ENCODE assay signal across 21 mouse cellular contexts in genomic region chr9:42357585-42357984, GRCm38 (mm10). TPM values are rescaled to one million over a fixed set of nuclear protein-coding genes. Genes with fewer than 3 reads are reported as not detected.
DNase-seq lines count a peak whose midpoint lies in the region; ATAC-seq lines count a peak whose summit lies in the region.
"Had no signal": no experiment of that assay in that cellular context is flagged by ENCODE, and none has a peak within 500 bp of the region (broad histone marks: within the 10 kb centered on the region; RNA-seq: fewer than 3 reads in every experiment).

No protein-coding gene starts in this region.

- no peaks in the 10 kb centered on the region for H3K27me3 ChIP-seq in neural tube, embryonic 11.5 days (ENCODE audit: control insufficient read depth, insufficient read depth, low read length)
- H3K27me3 ChIP-seq in neural tube, embryonic 13.5 days: peaks cover 13% of the 10 kb centered on the region
- H3K27me3 ChIP-seq: embryonic facial prominence, embryonic 13.5 days; embryonic facial prominence, embryonic 15.5 days had no signal

- H3K4me1 ChIP-seq in neural tube, embryonic 11.5 days (ENCODE audit: control insufficient read depth, insufficient read depth, low read length): 0 out of 2 replicates have a peak, but pooled peaks cover 3% of the 10 kb centered on the region
- H3K4me1 ChIP-seq in neural tube, embryonic 13.5 days (replicated peaks): peaks cover 15% of the 10 kb centered on the region
- H3K4me1 ChIP-seq: embryonic facial prominence, embryonic 13.5 days; embryonic facial prominence, embryonic 15.5 days; forebrain, embryonic 12.5 days had no signal

- H3K4me2 ChIP-seq in neural tube, embryonic 11.5 days (ENCODE audit: low read depth): no peak overlapping the region
- no peak overlapping the region for H3K4me2 ChIP-seq in neural tube, embryonic 13.5 days
- H3K4me2 ChIP-seq: embryonic facial prominence, embryonic 13.5 days; embryonic facial prominence, embryonic 15.5 days; forebrain, embryonic 12.5 days had no signal

- no peak overlapping the region for H3K9ac ChIP-seq in neural tube, embryonic 11.5 days (ENCODE audit: low read length)
- H3K9ac ChIP-seq in neural tube, embryonic 13.5 days: no peak overlapping the region
- H3K9ac ChIP-seq: embryonic facial prominence, embryonic 13.5 days; embryonic facial prominence, embryonic 15.5 days; forebrain, embryonic 12.5 days had no signal

- no peak overlapping the region for H3K4me3 ChIP-seq in neural tube, embryonic 11.5 days (ENCODE audit: low read depth, low read length)
- H3K4me3 ChIP-seq in neural tube, embryonic 13.5 days: no peak overlapping the region
- H3K4me3 ChIP-seq: embryonic facial prominence, embryonic 13.5 days; embryonic facial prominence, embryonic 15.5 days; erythroblast, embryonic 14.5 days; forebrain, embryonic 10.5 days; forebrain, embryonic 12.5 days had no signal

- H3K9me3 ChIP-seq in neural tube, embryonic 11.5 days (ENCODE audit: control insufficient read depth, low read length): no peaks in the 10 kb centered on the region
- H3K9me3 ChIP-seq in neural tube, embryonic 13.5 days: no peaks in the 10 kb centered on the region
- H3K9me3 ChIP-seq: embryonic facial prominence, embryonic 13.5 days; embryonic facial prominence, embryonic 15.5 days; forebrain, embryonic 10.5 days; forebrain, embryonic 12.5 days had no signal

- H3K36me3 ChIP-seq in neural tube, embryonic 11.5 days (ENCODE audit: control insufficient read depth, insufficient read depth, low read length): no peaks in the 10 kb centered on the region
- H3K36me3 ChIP-seq in neural tube, embryonic 13.5 days: no peaks in the 10 kb centered on the region
- H3K36me3 ChIP-seq: embryonic facial prominence, embryonic 13.5 days; embryonic facial prominence, embryonic 15.5 days; forebrain, embryonic 10.5 days; forebrain, embryonic 12.5 days had no signal

- ATAC-seq in neural tube, embryonic 11.5 days (ENCODE audit: insufficient read depth, low FRiP score, low TSS enrichment): peak; percentile 60; the same call in 1 of the 2 replicates
- 0 out of 2 replicates have a peak, but pooled peaks have one; percentile 59 for ATAC-seq in neural tube, embryonic 13.5 days (ENCODE audit: low read depth)
- ATAC-seq: forebrain, embryonic 14.5 days; forebrain, embryonic 16.5 days had no signal

- peak; percentile 31 for DNase-seq in neural tube, embryonic 11.5 days (ENCODE audit: low spot score)
- DNase-seq in neural tube, embryonic 10.5 days (ENCODE audit: extremely low spot score, low spot score): no peak
- DNase-seq in mesoderm, embryonic 11.5 days (ENCODE audit: low read depth, low spot score): peak; percentile 49
- DNase-seq in kidney, postnatal 25 days: no peak
- DNase-seq: adrenal gland, adult 2 months; adrenal gland, postnatal 10 days; adrenal gland, postnatal 25 days; cerebellum, adult 11 months; cerebellum, adult 18-20 months; cerebellum, adult 8-10 months; cerebellum, adult 9-11 months; cerebellum, postnatal 14 days; cerebellum, postnatal 36 days had no signal

- 44% methylated on average over 4 of the region's 4 CpGs for whole genome bisulfite sequencing in neural tube, embryonic 11.5 days
- 17% methylated on average over 4 of the region's 4 CpGs for WGBS in neural tube, embryonic 13.5 days

- H3K27ac ChIP-seq in neural tube, embryonic 11.5 days (ENCODE audit: low read depth, low read length): no peak overlapping the region
- H3K27ac ChIP-seq in neural tube, embryonic 13.5 days (replicated peaks): no peak overlapping the region
- H3K27ac ChIP-seq: embryonic facial prominence, embryonic 13.5 days; embryonic facial prominence, embryonic 15.5 days; forebrain, embryonic 10.5 days; forebrain, embryonic 12.5 days had no signal

RNA-seq across cellular contexts. Expression of gene Tecta, which starts 42.1 kb away (rescaled TPM):
- polyA plus RNA-seq in neural tube, embryonic 11.5 days (2014; fragmentation: Nextera tagmentation; extraction: Ambion mirVana): 0.39 and 0.54 TPM in 2 replicates
- polyA plus RNA-seq in neural tube, embryonic 13.5 days (2015; fragmentation: Nextera tagmentation; extraction: Ambion mirVana): 0.37 and 0.74 TPM in 2 replicates

Comparison
In these comparisons a context has a peak if more than half of its experiments do, and no peak if none do; other contexts are left out.
1. DNase-seq: peak in neural tube, embryonic 11.5 days (single experiment) and mesoderm, embryonic 11.5 days (single experiment); none in neural tube, embryonic 10.5 days (single experiment) and kidney, postnatal 25 days (0 of 2).